Mouse (Mus musculus) right cerebral cortex, postnatal 36 days (tissue): ENCODE results near the gene Foxp1.

Experiments used
- DNase-seq, 2 experiments: peaks; one replicate each; pipeline ENCODE4 v3.0.0; 2022; ENCODE audit warnings: low spot score in 2 of 2, mixed read lengths in 1 of 2

The Foxp1 gene

DNA sequence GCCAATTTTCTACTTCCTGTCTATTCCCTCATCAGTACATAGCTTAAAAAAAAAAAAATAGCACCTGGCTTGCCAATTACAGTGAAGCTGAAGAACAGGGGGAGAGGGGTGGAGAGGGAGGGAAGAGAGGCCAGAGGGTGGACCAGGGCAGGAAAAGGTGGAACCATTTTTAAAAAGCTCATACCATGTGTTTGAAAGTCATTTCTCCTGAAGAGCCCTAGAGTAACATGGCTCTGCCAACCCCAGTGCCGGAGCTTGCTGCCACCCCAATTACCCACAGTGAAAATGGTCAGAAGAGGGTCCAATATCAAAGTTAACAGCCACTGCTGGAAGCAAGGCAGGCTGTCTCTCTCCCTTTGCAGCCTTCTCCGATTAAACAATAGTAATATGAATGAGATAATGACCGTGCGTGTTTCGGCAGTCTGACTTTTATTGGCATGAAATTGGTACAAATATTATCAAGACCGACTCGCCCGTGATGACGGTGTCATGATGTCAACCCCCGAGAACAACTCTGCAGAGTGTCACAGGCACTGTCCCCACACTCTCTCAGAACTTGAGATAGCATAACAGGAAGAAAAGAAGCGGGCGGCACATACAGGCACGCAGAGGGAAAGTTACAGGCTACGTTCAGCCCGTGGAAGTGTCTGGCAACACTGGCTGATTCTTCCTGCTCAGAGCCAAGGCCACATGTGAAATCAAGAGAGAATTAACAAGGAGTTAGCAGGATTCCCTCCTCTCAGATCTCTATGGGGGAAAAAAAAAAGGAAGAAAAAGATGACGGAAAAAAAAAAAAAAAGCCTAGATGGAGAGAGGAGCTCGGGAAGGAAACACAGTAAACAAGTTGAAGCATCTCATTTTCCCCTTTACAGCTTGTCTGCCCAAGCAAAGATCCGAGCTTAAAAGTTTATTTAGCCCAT, 427.1 kb downstream of the Foxp1 start:
- DNase-seq: no peak

DNA sequence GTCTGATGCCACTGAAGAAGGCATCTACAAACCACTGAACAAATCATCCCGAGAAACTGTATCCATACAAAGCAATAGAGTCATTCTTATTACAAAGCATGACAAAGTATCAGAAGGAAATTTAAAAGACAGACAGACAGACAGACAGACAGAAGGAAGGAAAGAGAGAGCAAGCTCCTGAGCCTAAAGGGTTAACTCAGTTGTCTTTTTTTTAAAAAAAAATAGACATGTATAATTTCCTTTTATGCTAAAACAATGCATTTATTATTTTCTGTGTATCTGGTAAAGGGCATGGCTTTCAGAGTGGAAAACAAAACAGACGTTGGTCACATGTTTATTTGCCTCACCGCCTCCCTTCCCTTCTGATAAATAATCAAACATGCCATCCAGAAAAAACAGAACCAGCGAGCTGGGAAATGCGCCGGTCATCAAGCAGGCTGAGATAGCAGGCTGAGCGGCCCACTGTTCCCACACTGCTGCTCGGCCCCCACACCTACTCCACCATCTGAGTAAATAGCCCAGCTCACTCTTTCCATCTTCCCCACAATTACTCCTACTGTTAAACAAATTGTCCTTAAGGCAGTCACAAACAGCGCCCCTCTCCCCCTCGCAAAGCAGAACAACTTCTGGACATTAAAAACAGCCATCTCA, 428.1 kb downstream of the Foxp1 start:
- DNase-seq: no peak

DNA sequence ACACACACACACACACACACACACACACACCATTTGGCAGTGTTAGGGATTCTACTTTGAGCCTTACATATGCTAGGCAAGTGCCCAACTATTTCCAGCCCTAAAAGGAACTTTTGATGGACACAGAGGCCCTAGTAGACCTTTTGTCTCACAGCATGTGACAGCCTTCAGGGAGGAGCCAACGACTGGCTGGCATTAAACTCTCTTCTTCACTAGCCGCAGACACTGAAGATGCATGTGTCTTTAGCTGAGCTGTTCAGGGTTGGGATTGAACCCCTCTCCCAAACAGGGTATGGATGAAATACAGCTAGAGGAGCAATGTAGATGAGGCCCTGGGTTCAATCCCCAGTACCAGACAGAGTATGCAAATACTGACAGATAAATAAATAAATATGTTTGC, 428.7 kb downstream of the Foxp1 start:
- DNase-seq: no peak

DNA sequence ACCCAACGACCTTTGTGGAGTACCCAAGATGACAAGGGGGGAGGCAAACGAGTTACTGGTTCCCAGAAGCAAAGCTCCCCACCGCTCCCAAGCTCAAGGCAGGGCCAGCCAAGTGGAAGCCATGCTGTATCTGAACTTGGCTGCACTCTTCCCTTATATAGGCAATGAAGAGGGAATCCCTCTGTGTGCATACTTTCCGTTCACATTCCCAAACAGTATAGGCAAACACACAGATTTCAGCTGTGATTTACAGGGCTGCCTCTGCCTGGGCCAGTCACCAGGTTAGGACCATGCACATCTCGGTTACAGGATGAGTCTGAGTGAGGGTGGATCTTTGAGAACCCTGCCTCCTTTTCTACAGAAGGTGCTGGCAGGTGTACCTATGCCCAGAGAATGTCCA, 429.3 kb downstream of the Foxp1 start:
- no peak for DNase-seq

DNA sequence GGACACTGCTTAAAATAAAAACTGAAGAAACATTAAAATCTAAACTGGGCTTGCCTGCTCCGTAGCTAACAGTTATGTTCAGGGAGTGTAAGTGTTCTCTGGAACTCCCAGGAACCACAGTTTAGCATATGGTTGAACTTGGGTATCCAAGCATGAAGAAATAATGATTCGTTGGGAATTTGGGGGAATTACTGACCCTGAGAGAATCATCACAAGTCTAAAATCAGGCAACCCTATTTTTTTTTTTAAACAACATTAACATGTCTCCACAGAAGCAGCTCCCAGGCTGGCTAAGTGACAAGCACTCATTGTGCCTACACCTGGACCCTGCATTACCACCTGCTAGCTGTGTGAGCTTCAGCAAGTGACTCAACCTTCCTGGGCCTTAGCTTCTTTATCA, 430.7 kb downstream of the Foxp1 start:
- DNase-seq: no peak

DNA sequence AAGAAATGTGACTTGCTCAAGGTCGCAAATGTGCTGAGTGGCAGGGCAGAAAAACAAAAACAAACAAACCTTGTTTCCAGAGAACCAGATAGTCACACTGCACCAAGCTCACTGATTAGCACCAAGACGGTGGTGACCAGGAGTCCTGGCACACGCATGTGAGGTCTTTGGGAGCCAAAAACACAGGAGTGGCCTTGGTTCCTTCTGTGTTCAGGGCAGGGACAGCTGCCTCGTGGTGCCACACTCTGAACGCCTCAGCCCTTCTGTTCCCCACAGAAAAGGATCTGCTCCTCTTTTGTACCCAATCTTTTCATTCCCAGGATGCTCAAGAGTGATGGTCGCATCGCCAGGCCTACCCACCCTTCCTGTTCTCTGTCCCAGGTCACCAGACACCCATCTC, 434.9 kb downstream of the Foxp1 start:
- DNase-seq: no peak

DNA sequence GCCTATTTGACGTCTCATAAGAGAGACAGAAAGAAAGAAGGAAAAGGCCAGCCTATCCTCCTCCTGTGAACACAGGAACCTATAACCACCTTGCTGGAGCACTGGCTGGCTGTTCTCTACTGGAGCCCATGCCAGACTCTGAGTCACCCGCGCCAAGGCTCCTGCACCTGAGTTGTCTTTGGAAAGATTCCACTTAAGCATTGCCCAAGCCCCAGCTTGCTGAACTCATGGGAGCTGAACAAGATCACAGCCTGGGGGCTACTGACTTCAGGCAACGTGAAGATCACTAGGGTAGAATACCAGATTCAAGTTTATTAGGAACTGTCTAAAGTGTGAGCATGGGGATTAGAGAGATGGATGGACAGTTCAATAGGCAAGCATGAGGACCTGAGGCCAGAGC, 437.6 kb downstream of the Foxp1 start:
- DNase-seq: no peak

DNA sequence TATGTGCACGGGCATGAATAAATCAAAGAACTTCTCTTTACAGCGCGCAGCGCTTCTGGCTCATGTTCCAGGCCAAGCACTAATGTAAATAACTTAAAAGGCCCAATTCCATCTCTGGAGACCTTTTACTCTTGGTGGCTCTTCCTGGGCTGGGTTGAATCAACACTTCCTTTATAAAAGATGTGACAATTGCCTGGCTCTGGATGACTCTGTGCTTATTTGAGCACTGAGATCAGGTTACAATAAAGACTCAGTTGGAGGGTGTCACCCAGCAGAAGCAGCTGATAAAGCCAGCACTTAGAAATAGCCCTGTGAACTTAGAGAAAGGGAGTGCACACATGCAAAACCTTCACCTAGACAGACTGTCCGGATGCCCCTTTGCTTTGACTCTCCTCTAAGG, 441.3 kb downstream of the Foxp1 start:
- DNase-seq: no peak

DNA sequence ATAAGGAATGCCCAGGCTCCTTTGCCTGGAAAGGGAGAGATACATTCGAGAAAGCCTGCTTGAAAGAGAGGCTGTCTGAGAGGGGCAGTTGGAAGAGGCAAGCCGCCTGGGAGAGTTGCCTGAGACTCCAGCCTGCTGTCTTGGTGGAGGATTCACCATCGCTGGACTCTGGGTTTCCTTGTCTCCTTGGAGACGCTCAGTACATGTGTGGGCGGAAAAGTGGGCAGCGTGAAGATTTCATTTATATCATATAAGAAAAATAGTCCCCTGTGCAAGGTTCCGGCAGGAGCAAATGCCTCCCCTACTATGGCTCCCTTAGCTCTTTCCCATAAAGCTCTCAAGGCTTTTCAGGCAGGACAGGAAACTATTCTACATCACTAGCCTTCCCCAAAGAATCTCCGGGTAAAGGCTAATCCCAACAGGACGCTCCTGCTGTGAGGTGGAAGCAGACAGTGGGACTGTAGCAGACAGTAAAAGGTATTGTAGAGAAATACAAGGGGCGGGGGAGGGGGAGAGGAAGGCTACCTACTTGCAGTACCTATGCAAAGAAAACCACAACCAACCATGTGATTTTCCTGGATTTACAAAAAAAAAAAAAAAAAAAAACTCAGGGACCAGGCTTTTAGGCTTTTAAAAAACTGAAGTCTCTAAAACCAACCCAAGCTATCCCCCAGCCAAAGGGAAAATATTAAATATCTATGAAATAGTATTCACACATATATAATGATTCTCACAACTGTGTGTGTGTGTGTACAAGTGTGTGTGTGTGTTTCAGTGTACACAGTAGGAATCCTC, 443.3 kb downstream of the Foxp1 start:
- DNase-seq: peak; percentile 70 to 80

DNA sequence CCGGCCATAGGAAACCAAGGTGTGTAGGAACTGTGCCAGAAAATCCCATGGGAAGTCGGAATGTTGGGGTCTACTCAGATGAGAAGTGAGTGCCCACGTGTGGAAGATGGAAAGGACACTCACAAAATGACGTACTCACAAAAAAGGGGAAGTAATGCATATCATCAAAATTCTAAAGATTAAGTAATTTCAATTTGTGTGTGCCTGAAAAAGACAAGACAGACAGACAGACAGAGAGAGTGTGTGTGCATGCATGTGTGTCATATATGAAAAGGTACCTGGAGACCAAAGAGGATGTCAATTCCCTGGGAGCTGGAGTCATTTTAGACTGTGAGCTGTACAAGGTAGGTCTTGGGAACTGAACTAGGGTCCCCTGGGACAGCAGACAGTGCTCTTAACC, 444.4 kb downstream of the Foxp1 start:
- no peak for DNase-seq

DNA sequence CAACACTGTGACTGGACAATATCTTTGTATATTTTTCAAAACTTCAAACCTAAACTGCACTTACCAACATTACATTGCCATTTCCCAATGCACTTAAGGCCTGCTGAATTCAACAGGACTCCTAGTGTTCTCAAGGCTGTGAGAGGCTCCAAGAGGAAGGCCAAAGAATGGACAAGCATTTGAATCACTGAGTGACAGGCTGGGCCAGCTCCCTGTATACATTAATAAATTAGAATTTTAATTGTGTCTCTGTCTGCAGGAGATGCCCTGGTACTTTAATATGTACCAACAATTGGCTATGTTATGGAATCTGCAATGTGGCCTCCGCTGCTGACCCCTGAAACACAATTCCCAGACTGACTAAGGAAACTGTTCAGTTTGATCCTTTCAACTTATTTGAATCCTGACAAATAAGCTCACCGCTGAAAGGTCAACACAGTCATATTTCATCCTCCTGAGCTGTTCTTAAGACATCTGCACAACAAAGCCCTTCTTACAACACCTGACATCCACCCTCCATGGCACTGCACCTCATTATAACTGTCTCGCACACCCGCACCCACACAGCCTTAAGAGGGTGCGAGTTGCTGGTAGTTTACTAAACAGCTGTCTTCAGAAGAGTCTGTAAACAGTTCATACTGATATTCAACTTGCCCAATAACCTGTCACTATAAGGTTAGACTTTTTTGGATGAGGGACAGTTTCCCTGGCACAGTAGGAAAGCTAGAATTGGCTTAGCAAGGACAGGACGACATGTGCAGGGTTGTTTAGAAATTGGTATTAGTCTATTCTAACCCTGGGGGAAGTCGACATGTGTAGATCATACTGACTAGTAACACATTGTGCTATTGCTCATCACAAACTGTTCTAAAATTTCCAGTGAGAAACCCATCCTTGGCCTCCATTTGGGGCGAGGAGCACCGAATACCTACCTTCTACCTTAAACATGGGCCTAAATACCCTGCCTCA, 448.9 kb downstream of the Foxp1 start:
- DNase-seq: no peak

DNA sequence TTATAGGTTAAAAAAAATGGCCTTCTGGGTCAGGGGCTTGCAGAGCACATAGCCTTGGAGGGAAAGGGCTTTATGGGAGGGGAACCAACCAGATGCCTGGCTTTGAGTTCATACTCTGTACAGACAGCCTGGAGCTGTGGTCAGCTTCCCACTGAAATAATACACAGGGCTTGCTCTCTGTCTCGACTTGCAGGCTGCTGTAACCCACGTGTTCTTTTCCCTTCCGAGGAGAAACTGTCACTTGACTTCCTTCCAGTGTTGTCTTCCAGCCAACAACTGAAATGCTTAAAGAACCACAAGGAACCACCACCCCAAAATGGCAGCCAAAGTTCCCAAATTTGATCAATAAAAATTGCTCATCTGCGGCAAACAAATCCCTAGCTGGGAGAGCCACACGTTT, 451.8 kb downstream of the Foxp1 start:
- DNase-seq: no peak

DNA sequence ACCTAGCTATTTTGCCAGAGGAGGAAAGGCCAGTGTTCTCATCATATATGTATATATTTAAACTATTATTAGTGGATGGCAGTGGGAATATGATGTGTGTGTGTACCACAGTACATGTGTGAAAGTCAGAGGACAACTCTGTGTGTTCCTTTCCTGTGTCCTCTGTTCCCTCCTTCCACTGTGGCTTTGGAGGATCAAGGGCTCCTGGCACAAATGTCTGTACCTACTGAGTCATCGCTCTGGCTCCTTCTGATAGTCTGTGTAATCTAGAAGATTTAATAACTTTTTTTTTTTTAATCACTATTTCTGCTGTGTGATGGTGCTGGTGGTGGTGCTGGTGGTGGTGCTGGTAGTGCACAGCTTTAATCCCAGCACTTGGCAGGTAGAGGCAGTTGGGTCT, 452.8 kb downstream of the Foxp1 start:
- no peak for DNase-seq

DNA sequence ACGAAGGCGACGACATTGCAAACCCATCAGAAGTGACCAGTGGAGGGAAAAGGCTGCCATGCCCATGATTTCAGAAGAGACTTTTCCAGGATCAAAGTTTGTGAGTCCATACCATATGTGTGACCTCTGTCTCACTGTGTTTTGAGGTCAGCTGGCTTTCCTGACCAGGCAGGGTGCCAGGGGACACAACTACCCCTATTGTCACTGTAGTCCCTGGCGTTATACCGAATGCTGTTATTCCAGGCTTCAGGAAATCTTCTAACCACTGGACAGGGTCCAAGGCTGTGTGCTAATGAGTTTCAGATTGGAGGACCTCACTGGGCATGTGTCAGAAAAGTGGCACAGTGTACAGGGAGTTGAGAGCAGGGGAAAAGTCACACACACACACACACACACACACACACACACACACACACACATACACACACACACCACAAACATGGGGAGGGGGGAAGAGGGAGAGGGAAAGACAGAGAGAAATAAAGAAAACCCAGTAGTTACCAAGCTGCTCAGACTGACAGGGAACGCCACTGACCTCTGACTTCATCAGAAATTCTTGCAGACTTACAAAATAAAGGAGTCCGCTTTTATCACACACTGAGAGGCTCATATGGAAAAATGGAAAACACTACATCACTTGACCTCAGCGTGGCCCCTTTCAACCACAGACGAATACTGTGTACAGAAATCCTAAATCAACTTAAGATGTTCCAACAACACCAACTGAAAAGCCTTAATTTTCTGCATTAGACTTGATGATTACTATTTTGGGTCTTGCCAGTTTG, 456.8 kb downstream of the Foxp1 start:
- DNase-seq: no peak

DNA sequence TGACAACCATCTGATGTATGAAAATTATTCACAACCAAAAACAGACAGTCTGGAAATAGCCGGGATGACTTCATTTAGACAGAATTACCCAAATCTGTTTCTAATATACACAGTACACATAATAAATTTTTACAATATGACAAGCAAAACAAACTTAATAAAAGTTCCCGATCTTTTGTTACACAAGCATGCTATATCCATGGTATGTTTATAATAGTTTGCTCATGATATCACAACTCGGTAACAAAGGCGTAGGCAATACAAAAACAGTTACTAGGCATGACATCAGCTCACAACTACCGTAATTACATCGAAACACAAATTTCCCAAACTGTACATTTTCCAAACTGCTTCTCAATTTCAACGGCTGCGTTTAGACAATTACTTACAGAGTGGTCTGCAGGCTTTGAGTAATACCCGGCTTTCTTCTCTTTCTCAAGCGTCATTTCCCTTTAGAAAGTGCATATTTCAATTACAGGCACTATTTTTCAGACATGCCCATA, 458.5 kb downstream of the Foxp1 start:
- no peak for DNase-seq

DNA sequence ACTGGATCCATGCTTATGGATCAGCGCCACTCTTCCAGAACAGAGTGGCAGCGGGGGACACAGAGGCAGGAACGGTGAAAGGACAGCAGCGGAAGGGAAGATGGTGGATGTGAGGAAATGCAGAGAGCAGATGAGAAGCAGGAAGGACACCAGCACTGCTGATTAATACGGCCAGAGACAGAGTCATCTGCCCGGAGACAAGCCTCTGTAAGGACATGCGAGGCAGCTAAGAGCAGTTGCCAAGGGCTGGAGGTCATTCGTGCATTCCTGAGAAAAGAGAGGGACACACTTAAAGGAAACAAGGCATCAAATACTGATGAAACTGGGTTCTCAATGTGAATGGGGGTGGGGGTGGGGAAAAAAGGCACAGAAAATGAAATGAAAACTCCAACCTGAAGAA, 459.6 kb downstream of the Foxp1 start:
- no peak for DNase-seq

DNA sequence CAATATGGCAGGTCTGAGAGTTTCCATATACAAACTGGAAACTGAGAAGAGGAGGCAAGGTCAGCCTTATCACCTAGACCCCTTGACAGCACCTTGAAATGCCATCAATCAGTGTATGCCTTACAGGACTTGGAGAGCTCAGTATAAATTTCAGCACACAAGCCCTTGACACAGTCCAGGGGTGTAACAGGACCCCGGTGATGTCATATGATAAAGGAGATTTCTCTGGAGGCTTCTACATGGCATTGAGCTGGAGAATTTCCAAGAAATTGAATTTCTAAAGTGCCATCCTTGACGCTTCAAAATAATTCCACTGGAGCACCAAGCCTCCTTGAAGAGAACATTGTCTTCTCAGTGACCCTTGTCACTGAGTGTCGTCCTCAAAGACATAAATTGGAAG, 463.8 kb downstream of the Foxp1 start:
- no peak for DNase-seq

DNA sequence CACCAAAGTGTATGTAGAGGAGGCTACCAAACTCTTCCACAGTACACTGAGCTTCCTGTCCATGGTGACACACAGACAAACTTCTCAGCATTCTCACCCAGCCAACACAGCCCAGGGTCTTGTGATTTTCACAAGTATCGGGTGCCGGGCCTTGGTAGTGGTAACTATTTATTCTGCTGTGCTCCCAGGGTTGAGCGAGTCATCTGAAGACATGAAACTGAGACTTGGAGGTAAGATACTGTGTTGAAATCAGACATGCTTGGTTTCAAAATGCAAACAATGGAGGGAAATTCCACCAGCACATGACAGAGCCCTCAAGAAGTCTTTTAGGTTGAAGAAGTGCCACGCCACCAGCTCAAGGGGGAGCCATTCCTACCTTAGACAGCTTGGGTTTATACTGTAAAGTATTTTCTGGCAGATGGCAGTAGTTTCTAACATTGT, 465.4 kb downstream of the Foxp1 start:
- no peak for DNase-seq

DNA sequence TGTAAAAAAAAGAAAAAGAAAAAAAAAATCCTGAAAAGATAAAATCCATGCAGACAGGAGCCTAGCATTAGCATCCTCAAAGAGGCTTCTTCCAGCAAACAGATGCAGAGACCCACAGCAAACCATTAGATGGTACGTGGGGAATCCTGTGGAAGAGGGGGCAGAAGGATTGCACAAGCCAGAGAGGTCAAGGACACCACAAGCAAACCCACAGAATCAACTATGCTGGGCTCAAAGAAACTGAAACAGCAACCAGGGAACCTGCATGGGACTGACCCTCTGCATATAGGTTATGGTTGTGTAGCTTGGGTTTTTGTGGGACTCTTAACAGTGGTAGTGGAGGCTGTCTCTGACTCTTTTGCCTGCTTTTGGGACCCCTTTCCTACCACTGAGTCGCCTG, 466.1 kb downstream of the Foxp1 start:
- DNase-seq: no peak

DNA sequence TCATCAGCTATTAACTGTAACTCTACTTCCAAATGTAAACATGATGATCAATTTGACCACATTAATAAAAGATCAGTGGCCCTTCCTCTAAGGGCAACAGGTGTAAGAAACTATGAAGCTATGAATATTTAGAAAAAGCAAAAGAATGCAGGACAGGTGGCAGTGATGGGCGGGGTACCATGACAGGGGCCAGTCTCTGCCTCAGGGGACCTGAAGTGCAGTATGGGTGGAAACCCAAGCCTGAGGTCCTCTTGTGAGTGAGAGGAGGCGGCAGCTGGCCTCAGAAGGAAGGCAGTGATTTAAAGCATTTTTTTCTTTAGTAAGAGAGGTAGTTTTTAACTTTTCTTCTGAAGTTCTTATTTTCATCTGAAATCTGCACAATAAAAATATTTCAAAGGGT, 468.5 kb downstream of the Foxp1 start:
- DNase-seq: no peak
